Mouse (Mus musculus) heart, postnatal 14 days (tissue): ENCODE data around the gene Sidt1. TPM values are rescaled to one million over a fixed set of nuclear protein-coding genes. Genes with fewer than 3 reads are reported as not detected.
"Not testable (repeated sequence)": the region's sequence is repeated elsewhere in the genome, so short reads cannot be mapped to it uniquely, and the experiment has no call there.

ENCODE experiments used
- DNase-seq, 2 experiments: peaks; one replicate each; pipeline ENCODE4 v3.0.0; 2021 to 2022
- intact Hi-C: fragments of 180-260 bp; cut with DNase I; formaldehyde crosslinking; loops from one replicate; pipeline ENCODE4 v1.15.1; 2025
- total RNA-seq, 2 experiments: library from RNA; stranded (reverse); gene quantifications; 2 replicates each; pipeline ENCODE4 v1.2.3; 2021

Sidt1 gene
- total RNA-seq, 2 experiments from 2014 or later = 0.49 to 0.74 TPM

DNA sequence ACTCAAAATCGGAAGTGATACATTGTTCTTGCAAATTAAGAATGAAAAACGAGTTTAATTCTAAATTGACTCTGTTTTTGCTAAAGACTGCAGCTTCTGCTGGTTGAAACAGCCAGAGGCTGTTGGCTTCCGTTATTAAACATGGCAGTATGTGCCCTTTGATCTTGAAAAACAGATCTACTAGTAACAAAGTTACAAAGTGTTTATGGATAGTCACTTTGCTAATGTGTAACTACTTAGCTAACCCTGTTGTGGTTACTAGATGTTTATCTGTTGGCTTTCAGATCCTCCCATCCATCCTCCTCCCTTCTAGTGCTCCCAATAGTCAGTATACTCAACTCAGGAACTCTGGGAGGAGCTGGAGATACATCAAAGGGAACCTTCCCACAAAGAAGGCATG is 27.4 kb downstream of the Sidt1 start:
- DNase-seq = no peak
- intact Hi-C loops = no loop called here

DNA sequence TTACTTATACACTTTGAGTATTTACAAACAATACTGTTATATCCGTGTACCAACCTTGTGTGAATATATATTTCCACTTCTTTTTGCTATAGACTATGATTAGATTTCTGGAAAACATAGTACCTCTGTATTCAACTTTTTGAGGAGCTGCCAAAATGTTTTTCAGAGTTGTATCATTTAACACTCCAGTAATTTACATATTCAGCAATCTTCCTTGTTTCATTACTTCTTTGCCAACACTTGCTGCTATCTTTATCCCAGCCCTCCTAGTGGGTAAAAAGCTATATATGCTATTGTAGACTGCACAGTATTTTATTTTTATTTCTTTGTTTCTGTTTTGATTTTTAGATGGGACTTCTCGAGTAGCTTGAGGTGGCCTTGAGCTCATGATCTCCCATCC is 29.2 kb downstream of the Sidt1 start:
- no peak for DNase-seq
- intact Hi-C loops = no loop called here

DNA sequence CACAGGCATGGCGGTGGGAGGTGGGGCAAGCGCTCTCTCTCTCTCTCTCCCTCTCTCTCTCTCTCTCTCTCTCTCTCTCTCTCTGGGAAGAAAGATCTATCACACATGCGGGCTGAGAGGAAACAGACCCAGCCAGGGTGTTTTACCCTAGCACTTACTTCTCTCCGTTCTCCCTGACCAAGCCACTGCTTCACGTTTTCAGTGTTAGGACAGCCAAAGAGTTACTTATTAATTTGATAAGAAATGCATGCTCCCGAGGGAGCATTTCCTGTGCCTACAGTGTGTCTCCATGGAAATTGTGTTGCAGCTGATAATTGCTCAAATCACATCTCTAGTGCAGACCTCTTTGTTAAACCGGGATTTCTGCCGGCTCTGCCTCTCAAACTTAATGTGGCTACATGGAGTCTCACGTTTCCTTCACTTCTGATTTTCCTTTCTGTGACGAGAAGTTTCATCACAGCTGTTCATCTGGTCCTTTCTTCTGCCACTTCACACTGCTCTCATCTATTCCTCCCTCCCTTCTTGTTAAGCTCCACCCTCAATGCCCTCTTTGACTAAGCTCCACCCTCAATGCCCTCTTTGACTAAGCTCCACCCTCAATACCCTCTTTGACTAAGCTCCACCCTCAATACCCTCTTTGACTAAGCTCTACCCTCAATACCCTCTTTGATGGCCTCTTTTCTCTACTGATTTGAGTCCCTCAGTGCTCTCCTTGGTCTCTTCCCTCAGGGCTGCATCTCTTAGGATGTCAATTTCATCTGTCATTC is 30.7 kb downstream of the Sidt1 start:
- intact Hi-C loops = no loop called here
- DNase-seq = no peak

DNA sequence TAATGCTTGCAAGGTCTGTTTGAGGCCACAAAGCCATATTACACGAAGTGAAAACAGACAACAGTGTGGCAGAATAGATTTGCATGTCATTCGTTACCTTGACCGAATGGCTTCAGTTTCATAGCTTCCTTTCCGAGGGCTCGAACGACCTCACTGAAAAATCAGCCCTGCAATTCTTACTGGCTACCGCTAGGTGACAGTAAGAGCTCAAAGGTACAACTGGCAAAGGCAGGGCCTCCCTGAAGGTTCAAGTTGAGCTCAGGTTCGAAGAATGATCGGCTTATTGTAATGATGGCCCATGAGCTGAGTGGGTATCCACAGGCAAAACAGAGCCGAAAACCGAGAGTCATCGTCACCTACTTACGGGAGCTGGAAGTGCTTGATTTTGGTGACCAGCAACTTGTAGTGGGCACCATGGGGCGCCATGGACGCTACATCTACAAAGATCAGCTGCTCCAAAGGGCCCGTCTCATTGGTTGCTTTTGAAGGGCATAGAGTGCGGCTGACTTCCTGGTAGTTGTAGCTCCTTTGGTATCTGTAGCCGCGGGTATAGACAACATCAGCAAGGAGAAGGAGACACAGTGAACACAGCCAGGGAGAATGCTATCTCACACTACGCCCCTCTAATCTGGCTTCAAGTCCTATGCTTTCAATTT is 33.4 kb downstream of the Sidt1 start:
- DNase-seq = no peak
- intact Hi-C loops = loop anchor here (2.0 kb wide), 1 partner anchor 63 kb away; no protein-coding TSS in a partner anchor

DNA sequence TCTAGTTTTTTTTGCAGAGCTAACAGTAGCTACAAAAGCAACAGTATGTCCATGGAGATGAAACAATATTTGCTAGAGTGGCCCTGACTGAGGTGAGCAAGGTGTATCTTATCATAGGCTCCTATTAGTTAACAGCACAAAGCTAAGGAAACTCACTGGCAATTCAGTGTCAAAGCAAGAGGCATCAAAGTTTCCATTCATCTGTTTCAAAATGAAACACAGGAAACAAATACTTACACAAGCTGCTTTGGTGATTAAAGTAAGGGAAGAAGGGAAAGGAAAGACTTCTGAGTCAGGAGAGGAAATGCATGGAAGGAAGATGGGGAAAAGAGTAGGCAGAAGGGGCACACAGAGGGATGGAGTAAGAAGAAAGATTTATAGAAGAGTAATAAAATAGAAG is 39.0 kb downstream of the Sidt1 start:
- intact Hi-C loops = no loop called here
- DNase-seq = no peak

DNA sequence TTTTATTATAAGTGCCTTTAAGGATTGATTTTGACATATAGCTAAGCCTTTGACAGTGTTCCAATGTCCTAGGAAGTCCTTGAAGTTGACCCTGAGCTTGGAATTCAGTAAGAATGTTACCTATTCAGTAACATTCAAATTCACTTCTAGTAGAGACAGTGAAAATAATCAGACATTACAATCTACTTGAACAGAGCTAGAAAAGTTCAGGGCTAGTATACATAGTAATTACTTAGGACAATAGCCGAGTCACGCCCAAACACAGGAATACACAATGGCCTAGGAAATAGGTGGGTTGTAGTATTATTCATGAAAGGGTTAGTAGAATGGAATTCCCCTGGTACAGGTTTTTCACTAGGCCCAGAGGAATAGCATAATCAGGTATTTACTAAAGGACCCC is 40.3 kb downstream of the Sidt1 start:
- intact Hi-C loops, DNase-seq: not testable (repeated sequence)

DNA sequence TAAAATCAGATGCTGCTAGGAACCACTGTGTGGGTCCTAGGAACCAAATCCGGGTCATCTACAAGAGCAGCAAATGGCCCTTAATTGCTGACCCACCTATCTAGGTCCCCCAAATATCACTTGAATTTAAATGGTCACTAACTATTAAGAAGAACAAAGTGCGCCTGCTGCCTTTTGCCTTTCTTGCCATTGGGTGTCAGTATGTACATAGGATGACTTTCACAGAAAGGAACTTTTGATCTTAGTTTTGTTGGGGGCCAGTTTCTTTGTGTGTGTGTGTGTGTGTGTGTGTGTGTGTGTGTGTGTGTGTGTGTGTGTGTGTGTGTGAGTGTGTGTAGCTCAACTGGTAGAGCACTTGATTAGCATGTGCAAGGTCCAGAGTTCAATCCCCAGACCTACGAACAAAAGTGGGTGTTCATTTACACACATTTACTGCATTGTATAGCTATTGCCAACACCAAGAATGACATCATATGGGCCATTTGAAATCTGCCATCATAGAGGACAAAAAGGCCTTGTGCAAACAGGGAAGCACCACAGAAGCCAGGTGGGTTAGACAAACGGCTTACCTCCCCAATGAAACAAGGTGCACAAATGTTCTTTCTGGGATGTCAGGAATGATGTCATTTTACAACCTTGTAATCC is 43.9 kb downstream of the Sidt1 start:
- no peak for DNase-seq
- intact Hi-C loops = loop anchor here (5.0 kb wide), 1 partner anchor 47 kb away; no protein-coding TSS in a partner anchor

DNA sequence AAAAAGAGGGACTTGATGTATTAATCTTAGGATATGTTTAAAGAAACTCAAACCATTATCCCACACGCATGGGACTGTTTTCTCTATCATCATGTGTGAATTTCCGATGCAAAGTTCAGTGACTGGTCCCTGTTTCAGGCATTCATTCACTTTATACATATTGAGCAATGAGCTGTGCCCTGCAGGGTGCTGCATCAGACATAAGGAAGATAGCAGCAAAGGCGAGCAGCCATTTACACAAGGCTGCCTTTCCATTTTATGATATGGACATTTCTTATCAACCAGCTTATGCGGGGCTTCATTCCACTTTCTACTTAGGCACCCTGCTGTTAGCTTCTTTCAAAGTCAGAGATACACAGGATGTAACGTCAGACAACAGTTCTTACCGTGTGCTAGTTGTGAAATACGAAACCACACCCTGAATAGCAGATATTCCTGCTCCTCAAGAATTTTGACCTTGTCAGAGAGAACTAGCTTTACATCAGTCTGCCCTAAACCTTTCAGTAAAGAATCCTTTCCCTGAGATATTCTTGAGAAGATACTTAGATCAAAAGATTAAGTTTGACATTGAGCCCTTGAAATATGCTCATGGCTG is 45.5 kb downstream of the Sidt1 start:
- no peak for DNase-seq
- intact Hi-C loops = loop anchor here (5.0 kb wide), 1 partner anchor 45 kb away; no protein-coding TSS in a partner anchor

DNA sequence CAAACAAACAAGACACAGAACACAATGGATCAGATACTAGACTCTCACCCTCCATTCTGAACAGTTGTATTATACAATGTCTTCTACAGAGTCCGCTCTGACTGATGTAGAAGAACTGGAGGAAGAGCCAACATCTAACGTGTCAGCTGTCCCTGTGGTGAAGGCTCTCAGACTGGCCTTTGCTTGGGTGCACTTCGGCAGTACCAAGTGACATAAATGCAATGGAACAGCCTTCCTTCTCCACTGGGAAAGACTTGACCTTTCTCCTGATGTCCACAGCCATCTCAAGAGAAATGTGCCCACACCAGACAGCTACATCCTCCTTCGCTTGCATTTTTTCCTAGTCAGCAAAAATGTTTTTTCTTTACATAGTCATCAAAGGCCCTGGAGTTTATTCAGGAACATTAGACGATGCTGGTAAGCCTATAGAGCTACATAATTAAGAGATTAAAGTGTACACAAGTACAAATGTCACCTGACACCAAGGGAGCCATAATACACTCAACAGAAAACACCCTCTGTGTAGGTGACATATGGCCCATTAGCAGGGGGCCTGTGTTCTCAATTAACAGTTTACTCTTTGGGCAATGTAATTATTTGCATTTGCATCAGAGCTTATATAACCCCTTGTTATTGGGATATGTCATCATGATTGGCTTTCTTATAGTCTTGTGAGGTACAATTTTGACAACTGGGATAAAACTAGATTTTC is 50.2 kb downstream of the Sidt1 start:
- intact Hi-C loops = no loop called here
- DNase-seq = no peak

DNA sequence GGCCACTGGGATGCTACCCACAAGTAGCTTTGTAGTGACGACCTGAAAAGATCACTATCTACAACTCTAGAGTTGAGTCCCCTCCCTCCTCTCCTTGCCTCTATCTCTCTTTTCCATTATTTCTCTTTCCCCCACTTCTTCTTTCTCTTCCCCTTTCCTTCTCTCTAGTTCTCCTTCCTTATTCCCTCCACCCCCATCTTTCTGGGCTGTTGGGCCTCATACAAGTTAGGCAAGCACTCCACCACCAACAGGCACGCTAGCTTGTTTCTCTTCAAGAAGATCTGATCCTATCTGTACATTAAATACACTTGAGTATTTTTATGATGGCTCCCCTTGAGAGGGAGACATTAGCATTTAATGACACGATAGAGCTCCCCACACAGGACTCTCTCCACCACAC is 51.0 kb downstream of the Sidt1 start:
- DNase-seq = no peak
- intact Hi-C loops = no loop called here

DNA sequence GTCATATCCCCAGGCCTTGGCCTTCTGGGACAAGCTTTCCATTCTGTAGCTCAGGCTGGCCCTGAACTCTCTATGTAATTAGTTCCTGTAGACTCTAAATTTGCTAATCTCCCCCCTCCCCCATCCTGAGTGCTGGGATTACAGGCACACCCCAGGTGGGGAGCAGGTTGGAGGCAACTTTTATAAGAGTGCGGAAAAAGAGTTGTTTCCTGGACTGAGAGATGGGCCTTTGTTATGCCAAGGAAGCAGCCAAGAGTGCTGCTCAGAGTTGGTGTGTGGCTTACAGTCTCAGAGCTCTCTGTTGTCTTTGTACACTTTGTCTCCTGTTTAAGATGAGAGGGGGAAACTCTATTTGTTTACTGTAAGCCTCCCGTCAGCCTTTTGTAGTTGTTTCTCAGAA is 52.2 kb downstream of the Sidt1 start:
- intact Hi-C loops = no loop called here
- DNase-seq = no peak

DNA sequence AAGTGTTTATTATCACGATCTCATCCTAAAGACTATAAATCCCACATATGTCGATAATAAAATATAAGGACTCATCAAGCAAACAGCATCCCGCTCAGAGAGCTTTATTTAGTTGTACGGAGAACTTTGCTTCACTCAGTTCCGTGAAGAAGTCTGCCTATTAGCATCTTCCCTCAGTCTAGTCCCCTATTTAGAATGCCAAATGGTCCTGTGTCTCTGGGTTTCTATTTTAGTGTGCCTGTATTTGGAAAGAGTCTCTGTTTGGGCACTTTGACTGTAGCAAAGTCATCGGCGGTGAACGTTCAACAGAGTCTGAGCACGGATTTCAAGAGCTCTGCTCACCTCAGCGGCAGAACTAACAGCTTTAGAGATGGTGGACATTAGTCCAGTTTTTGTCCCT is 55.8 kb downstream of the Sidt1 start:
- no peak for DNase-seq
- intact Hi-C loops = no loop called here

DNA sequence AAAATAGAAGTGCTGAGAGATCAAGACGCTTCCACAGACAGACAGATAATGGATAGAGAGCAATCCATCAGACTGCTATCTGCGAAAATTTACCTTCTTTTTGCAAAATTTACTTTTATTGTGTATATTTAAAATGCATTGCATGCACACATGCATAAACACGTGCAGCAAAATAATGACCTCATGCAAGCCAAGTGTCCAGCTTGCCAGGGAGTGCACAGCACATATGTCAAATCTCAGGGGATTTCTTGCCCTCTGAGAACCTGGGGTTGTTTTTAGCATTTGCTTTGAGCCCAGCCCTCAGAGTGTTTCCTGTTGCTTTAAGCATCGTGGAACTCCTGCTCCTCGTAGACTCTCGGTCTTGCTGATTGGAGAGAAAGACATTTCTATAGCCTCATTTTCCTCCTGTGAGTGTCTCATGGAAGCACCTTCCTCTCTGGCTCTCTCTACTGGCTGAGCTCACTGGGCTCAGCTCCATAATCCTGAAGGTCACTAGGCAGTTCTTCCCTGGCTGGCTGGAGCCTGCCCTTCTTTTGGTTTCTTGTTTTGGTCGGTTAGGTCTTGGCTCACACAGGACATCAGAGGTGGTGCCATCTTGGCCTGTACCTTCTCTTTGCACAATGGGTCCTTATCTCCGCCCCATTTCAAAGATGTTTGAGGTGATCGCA is 61.5 kb downstream of the Sidt1 start:
- DNase-seq = peak; percentile 6 to 37
- intact Hi-C loops = no loop called here

DNA sequence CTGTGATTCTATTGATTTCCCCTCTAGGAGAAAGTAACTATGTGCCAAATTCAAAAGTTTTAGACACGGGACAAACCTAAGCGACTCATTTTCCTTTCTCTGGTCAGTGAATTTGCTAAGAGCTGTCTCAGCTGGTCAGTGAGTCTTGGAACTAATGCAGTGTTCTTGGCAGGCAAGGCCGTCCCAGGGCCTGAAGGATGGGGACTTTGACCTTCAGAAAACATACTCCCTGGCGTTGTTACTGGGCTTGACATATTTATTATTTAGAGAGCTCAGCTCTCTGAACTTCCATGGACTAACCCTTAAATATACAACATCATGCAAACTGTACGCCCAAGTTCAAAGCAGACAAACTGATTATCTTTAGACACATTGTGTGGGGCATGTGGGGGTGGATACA is 62.4 kb downstream of the Sidt1 start:
- intact Hi-C loops = no loop called here
- DNase-seq = peak; percentile 19 to 47

DNA sequence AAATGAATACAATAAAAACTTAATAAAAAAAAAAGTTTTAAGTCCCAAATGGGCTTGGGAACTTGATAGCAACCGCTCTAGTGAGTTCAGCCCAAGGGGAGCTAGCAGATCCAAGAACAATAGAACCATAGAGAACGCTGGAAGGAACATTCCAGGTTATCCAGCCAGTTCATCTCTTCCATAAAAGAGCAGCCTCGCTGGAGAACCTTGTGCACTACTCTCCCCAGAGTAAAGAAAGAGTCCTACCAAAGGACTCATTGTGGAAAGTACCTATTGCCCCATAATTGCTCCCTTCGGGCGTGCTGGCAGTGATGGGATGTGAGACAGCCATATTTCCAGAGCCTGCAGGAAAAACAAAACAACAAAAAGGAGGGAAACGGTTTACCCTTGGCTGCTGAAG is 63.4 kb downstream of the Sidt1 start:
- intact Hi-C loops = no loop called here
- no peak for DNase-seq

DNA sequence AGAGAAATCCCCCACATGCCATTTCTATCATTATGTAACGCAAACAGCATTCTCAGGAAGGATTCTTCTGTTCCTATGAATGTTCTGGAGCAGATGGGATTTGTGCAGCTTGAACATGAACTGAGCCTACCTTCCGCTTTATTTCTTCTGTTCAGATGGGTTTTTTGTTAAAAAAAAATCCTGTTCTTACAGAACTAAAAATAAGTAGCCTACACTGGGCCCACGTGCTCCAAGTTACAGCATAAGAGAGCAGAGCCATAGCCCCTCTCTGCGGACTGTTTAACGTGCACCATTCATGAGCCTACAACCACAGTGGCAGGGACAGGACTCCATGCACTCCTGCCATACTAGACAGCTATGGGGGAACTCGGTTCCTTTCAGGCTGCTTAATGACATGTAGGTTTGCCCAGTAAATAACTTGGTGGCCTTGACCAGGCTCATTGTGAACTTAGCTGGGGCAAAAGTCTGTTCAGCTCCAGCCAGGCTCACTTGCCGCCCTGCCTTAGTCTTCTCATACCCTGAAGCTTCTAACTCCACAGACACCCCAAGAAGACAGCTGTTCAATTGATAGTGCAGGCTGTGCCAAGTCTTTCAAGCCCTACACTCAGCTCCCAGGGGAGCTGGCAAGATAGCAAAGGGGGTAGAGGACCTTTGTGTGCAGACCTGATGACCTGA is 64.3 kb downstream of the Sidt1 start:
- intact Hi-C loops = no loop called here
- no peak for DNase-seq

DNA sequence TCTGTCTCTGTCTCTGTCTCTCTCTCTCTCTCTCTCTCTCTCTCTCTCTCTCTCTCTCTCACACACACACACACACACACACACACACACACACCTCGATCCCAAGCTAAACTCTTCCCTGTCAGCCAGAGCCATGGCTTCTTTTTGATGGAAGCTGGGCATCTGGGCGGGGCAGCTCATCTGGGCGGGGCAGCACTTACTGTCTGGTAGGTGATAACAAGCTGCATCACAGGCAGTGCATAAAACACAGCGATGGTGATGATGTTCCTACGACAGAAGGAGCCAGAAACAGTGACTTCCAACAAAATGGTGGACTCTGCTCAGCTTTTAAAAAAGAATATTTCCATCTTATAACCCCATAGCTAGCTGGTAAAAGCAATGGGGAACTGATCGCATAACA is 67.4 kb downstream of the Sidt1 start:
- intact Hi-C loops = no loop called here
- DNase-seq = no peak

DNA sequence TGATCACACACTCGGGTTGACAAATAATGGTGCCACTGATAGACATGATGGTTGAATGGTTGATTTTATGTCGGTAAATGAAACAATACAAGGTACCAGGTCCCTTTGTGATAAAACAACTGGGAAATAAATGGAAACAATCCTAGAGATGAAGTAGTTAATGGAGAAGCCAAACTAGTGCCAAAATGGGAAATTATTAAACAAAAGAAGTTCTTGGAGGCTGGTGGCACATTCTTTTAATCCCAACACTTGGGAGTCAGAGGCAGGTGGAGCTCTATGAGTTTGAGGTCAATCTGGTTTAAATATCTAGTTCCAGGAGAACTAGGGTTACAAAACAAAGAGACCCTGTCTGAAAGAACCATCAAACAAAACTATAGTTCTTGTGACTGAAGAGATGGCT is 68.1 kb downstream of the Sidt1 start:
- no peak for DNase-seq
- intact Hi-C loops = no loop called here

DNA sequence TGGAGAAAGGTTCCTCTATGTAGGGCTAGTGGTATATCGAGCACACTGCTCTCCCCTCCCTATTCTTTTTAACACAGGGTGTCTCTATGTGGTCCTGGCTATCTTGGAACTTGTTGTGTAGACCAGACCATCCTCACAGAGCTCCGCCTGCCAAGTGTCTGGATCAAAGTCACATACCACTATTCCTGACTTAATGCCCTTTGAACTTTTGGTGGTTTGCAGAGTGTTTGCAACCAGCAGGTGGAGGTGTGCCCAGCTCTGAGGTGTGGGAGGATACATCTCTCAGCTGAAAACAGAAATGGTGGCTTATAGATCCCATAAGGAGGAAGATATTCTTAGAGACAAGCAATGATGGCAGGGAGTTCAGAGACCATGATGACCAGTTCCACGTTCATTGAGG is 75.5 kb downstream of the Sidt1 start:
- intact Hi-C loops = no loop called here
- no peak for DNase-seq

DNA sequence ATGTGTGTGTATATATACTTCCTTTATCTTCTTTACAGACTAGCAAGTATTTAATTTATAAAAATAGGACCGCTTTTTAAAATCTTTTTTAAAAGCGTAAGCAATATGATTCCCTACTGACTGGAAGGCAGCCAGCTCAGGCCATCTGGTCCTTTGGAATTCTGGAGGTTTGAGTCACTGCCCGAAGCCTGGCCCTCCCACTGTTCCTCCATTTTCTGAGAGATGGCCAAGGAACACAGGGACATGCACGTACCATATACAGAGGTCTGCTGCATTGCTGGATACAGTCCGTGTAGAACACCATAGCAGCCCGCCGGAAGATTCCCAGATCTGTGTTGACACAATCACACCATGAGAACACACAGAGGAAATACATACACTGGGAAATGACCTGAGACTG is 78.3 kb downstream of the Sidt1 start:
- intact Hi-C loops = no loop called here
- DNase-seq = peak; percentile 64 to 73
